Mouse (Mus musculus): ENCODE data around the gene Klhl22.

The Klhl22 gene

GRCm38 (mm10) chr16:17802839-17803674 lies 43.6 kb downstream of the Klhl22 start:
- DNase-seq: no peak

DNA sequence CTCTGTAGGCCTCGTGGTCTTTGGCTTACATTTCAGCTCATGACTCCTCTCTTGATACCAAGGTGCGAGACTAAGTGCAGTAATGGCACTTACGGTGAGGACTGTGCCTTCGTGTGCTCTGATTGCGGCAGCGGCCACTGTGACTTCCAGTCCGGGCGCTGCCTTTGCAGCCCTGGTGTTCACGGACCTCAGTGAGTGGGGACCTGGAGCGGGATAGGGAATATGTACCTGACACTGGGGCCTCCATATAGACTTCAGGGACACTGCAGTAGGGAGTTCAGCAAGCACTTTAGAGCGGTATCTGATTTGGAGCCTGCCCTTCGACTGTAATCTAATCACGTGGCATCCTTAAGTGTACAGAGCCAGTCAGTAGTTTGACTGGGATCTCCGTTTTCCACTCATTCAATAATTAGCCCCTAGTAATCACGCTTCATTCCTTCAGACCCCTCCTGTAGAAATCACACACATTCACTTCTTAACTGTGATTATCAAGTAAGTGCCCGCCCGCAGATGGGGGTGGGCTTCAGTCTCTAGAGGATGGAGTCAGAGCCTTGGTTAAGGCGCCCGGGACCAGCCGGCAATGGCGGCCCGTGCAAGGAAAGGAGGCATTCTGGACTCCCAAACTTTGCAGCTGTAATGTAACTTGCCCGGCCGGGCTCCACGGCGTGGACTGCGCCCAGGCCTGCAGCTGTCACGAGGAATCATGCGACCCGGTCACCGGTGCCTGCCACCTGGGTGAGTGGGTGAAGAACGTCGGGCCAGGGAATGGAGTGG lies 44.4 kb downstream of the Klhl22 start:
- DNase-seq: no peak

GRCm38 (mm10) chr16:17804449-17804912 lies 45.1 kb downstream of the Klhl22 start:
- no peak for DNase-seq

DNA sequence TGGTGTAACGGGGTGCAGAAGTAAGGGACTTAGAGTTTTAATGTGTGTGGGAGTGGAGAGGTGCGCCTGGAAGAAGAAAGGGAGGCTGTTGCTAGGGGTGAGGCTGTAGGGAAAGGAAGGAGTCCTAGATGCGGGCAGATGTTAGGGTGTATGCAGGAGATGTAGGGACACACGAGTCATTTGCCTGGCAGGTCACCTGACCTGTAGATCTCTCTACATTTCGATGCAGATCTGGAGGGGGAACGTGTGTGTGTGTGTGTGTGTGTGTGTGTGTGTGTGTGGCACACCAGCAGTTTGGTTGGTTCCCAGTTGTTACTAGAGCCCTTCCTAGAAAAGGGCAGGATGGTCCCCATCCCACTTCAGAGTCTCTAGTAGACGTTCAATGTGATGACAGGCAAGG lies 45.6 kb downstream of the Klhl22 start:
- DNase-seq: no peak

DNA sequence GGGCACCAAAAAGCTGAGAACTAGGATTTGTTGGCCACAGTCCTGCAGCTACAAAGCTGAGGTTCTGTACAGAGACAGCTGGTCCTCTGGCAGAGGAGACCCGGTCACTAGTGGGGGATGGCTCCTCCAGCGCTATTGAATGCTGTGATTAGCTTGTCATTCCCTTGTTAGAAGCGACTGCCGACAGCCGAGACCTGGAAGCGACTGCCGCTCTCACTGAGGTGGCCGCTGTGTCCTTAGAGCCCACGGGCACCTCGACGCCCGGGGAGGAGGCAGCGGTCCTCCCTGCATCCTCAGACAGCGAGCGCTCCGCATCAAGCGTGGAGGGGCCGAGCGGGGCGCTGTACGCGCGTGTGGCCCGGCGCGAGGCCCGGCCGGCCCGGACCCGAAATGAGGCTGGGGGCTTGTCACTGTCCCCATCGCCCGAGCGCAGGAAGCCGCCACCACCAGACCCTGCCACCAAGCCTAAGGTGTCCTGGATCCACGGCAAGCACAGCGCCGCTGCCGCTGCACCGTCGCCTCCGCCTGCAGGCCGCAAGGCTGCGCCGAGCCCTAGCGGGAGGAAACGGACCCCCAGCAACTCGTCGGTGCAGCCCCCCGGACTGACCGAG lies 47.3 kb downstream of the Klhl22 start:
- DNase-seq: no peak

GRCm38 (mm10) chr16:17807192-17808009 lies 48.0 kb downstream of the Klhl22 start:
- DNase-seq: peak; percentile 79

DNA sequence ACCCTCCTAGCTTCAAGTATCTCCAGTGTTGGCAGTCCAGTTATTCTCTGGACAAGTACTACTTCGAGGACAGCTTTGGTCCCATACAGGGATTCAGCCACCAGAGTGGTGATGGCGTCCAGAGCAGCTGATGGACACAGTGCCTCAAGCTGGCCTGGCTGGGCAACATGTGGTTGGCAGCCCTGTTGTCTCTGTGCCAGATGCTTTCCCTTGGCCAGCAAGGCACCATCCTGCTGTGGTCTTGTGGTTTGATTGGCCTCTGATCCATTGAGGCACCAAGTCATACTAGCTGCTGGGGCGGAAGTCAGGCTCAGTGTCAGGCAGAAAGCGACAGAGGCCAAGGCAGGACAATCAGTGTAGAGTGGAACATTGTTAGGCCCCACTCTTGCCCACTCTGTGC lies 49.7 kb downstream of the Klhl22 start:
- no peak for DNase-seq

- DNase-seq: no peak
Measured at GRCm38 (mm10) chr16:17809711-17810110, 50.3 kb downstream of the Klhl22 start.

DNA sequence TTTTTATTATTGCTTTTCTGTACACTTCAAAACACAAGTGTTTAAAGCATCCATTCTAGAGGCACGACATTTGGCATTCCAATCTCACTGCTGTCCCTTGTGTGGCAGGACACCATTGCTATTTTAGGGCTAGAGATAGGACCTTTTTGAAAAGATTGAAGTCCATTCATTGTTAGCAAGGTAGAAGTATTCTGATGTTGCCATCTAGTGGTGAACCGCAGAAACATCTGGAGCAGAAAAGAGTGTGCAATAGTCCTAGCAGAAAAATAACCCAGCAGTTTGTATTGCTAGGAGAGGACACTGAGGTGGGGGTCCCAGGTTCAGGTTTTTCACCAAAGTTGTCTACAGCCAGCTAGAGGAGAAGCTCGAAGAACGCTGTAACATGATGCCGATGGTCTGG lies 52.7 kb downstream of the Klhl22 start:
- peak; percentile 64 for DNase-seq

DNA sequence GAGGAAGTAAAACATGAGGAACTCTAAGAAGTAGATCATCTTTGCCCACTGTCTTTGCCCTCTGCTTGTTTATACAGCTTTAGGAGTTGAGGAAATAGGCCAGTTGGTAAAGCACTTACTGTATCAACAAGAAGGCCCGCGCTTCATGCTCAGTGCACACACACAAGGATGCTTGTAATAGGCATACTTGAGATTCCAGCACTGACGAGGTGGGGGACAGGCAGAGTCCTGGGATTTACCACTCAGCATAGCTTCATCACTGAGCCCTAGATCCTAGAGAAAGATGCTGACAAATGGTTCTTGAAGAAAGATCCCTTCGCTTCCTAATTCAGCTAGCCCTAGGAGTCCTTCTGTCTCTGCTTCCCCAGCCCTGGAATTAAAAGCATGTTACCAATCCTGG lies 53.8 kb downstream of the Klhl22 start:
- no peak for DNase-seq

GRCm38 (mm10) chr16:17815411-17816402 lies 56.3 kb downstream of the Klhl22 start:
- DNase-seq: peak; percentile 75

DNA sequence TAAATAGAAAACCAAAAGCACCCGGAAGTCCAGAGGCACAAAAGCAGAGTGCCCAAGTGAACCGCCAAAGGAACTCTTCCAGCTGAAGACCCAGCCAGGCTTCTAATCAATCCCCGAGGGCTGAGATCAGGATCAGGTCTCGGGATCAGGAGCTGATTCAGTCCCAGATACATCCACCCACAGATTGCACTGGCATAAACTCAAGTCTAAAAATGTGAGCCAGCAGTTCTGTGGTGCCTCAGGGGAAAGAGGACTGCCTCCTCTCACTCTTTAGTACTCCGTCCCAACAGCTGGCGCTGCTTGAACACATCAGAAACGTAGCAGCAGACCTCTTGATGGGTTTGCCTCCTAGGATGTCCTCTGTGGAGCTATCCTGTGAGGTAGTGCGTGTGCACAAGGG lies 57.1 kb downstream of the Klhl22 start:
- DNase-seq: no peak

GRCm38 (mm10) chr16:17826500-17826899 lies 67.1 kb downstream of the Klhl22 start:
- no peak for DNase-seq

GRCm38 (mm10) chr16:17828229-17828628 lies 68.8 kb downstream of the Klhl22 start:
- DNase-seq: no peak

DNA sequence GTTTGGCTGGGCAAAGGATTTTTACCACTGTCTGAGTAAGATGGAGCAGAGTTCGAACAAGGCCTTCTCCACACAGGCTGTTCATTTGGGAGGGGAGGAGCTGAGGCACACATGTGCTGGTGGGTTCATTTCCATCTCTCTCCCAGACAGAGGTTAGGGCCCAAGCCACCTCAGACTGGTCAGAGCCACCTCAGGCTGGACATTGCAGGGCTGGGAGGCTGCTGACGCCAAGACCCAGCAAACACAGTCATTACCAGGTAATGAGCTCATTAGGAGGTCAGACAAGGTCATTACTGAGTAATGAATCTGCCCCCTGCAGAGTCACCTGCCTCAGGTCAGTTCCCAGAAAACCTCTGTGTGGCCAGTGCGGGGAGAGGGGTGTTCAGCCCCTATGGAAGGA lies 69.4 kb downstream of the Klhl22 start:
- peak; percentile 73 for DNase-seq

GRCm38 (mm10) chr16:17830385-17831178 lies 71.2 kb downstream of the Klhl22 start:
- DNase-seq: peak; percentile 71

- no peak for DNase-seq
Measured at GRCm38 (mm10) chr16:17831781-17832180, 72.4 kb downstream of the Klhl22 start.

GRCm38 (mm10) chr16:17832821-17833220 lies 73.4 kb downstream of the Klhl22 start, which contains the start of gene B830017H08Rik:
Gene B830017H08Rik (plus strand): TSS chr16:17833121.
- no peak for DNase-seq

- DNase-seq: no peak
Measured at GRCm38 (mm10) chr16:17833321-17833680, 73.9 kb downstream of the Klhl22 start.

- no peak for DNase-seq
Measured at GRCm38 (mm10) chr16:17833681-17834399, 74.4 kb downstream of the Klhl22 start.
